Comparison of ENCODE assay signal across 8 mouse cellular contexts in genomic region chr6:113307481-113308121, GRCm38 (mm10). TPM values are rescaled to one million over a fixed set of nuclear protein-coding genes. Genes with fewer than 3 reads are reported as not detected.
DNase-seq lines count a peak whose midpoint lies in the region; ATAC-seq and TF ChIP-seq lines count a peak whose summit lies in the region.

No protein-coding gene starts in this region.

- peak overlapping the region; percentile 84 for H3K4me3 ChIP-seq in cortical plate, adult 2 months (ENCODE audit: insufficient read depth, low read length)
- peak overlapping the region; percentile 87 for H3K4me3 ChIP-seq in heart, adult 2 months
- peak overlapping the region; percentile 97 for H3K4me3 ChIP-seq in kidney, adult 2 months (ENCODE audit: insufficient read depth, low read depth, low read length)
- peak overlapping the region; percentile 97 for H3K4me3 ChIP-seq in liver, embryonic 15.5 days (replicated peaks)
- H3K4me3 ChIP-seq in thymus, adult 2 months (ENCODE audit: control insufficient read depth, insufficient read depth, low read length): peak overlapping the region; percentile 74

- ATAC-seq in liver, embryonic 15.5 days (ENCODE audit: insufficient read depth): no peak

- peak overlapping the region; percentile 93 for H3K9ac ChIP-seq in heart, adult 2 months (ENCODE audit: low read depth, low read length)
- peak overlapping the region; percentile 99 for H3K9ac ChIP-seq in liver, embryonic 15.5 days

- DNase-seq in 3T3-L1 (ENCODE audit: low read depth, low spot score) (peak; percentile 66), MN1 (ENCODE audit: low spot score) (peak; percentile 58)
- peak; percentile 66 for DNase-seq in heart, adult 2 months
- peak; percentile 52 for DNase-seq in kidney, adult 2 months
- DNase-seq in naive thymus-derived CD4-positive, alpha-beta T cell, adult 2 months (ENCODE audit: low read depth): peak; percentile 64
- peak; percentile 57 for DNase-seq in thymus, adult 2 months

- H3K36me3 ChIP-seq in heart, adult 2 months (ENCODE audit: control insufficient read depth, insufficient read depth, low read length): peaks cover 12% of the 10 kb centered on the region
- no peaks in the 10 kb centered on the region; the same call in 1 of the 2 replicates for H3K36me3 ChIP-seq in kidney, adult 2 months (ENCODE audit: control insufficient read depth, insufficient read depth, low read length)
- H3K36me3 ChIP-seq in liver, embryonic 15.5 days (replicated peaks): peaks cover 29% of the 10 kb centered on the region
- H3K36me3 ChIP-seq in thymus, adult 2 months (ENCODE audit: control insufficient read depth, insufficient read depth, low read length): peaks cover 16% of the 10 kb centered on the region

- under 1% methylated on average over 34 of the region's 34 CpGs for WGBS in heart, adult 2 months
- under 1% methylated on average over 34 of the region's 34 CpGs for WGBS in kidney, adult 2 months
- WGBS in liver, embryonic 15.5 days (ENCODE audit: insufficient replicate concordance): under 1% methylated on average over 28 of the region's 34 CpGs
- WGBS in thymus, adult 2 months: under 1% methylated on average over 34 of the region's 34 CpGs

- no peaks in the 10 kb centered on the region for H3K27me3 ChIP-seq in heart, adult 2 months (ENCODE audit: control insufficient read depth, insufficient read depth, low read length)
- no peaks in the 10 kb centered on the region for H3K27me3 ChIP-seq in kidney, adult 2 months (replicated peaks; ENCODE audit: control insufficient read depth, insufficient read depth, low read length)
- no peaks in the 10 kb centered on the region for H3K27me3 ChIP-seq in liver, embryonic 15.5 days
- H3K27me3 ChIP-seq in thymus, adult 2 months (ENCODE audit: control insufficient read depth, insufficient read depth, low read length): no peaks in the 10 kb centered on the region

- intact Hi-C loops in heart, adult 2 months (cut with DNase I): loop anchor here (1.0 to 5.0 kb wide), 3 partner anchors 19 to 260 kb away; partner anchors contain the start of genes Arpc4, Ogg1 and Thumpd3

- peaks cover 5% of the 10 kb centered on the region; the same call in 1 of the 2 replicates for H3K4me1 ChIP-seq in cortical plate, adult 2 months (ENCODE audit: control insufficient read depth, insufficient read depth, low read length)
- peaks cover 7% of the 10 kb centered on the region for H3K4me1 ChIP-seq in heart, adult 2 months (ENCODE audit: control insufficient read depth, insufficient read depth, low read length)
- H3K4me1 ChIP-seq in kidney, adult 2 months (ENCODE audit: control insufficient read depth, insufficient read depth, low read length): peaks cover 5% of the 10 kb centered on the region; the same call in 1 of the 2 replicates
- H3K4me1 ChIP-seq in liver, embryonic 15.5 days (replicated peaks): peaks cover 31% of the 10 kb centered on the region
- peaks cover 8% of the 10 kb centered on the region for H3K4me1 ChIP-seq in thymus, adult 2 months (replicated peaks; ENCODE audit: control insufficient read depth, insufficient read depth, low read length)

- H3K27ac ChIP-seq in cortical plate, adult 2 months (ENCODE audit: insufficient read depth, low read length): peak overlapping the region; percentile 99
- H3K27ac ChIP-seq in heart, adult 2 months: peak overlapping the region; percentile 99
- peak overlapping the region; percentile 100 for H3K27ac ChIP-seq in kidney, adult 2 months (ENCODE audit: insufficient read depth, low read depth, low read length)
- peak overlapping the region; percentile 98 for H3K27ac ChIP-seq in liver, embryonic 15.5 days (replicated peaks)
- H3K27ac ChIP-seq in thymus, adult 2 months (ENCODE audit: control insufficient read depth, insufficient read depth, low read length): peak overlapping the region; percentile 58; the same call in 1 of the 2 replicates

- no peak for TF ChIP-seq EP300 in heart, adult 2 months (IDR thresholded peaks at IDR 0.05; ENCODE audit: insufficient read depth, low read depth, low read length)

- H3K9me3 ChIP-seq in liver, embryonic 15.5 days (replicated peaks): no peaks in the 10 kb centered on the region

- TF ChIP-seq CTCF in cortical plate, adult 2 months (IDR thresholded peaks at IDR 0.05; ENCODE audit: extremely low read depth, insufficient read depth, low read length): no peak
- no peak for TF ChIP-seq CTCF in heart, adult 2 months (IDR thresholded peaks at IDR 0.05)
- TF ChIP-seq CTCF in kidney, adult 2 months (conservative IDR thresholded peaks at IDR 0.05; ENCODE audit: insufficient read depth, insufficient read length, low read depth, low read length): no peak
- no peak for TF ChIP-seq CTCF in thymus, adult 2 months (IDR thresholded peaks at IDR 0.05; ENCODE audit: borderline replicate concordance, control insufficient read depth, extremely low read depth, insufficient read depth, low read length, poor library complexity)

- peaks cover 8% of the 10 kb centered on the region for H3K79me2 ChIP-seq in heart, adult 2 months (replicated peaks; ENCODE audit: control insufficient read depth, insufficient read depth, low read length)

- no peak for TF ChIP-seq POLR2A in cortical plate, adult 2 months (IDR thresholded peaks at IDR 0.05; ENCODE audit: extremely low read depth, insufficient read depth, low read length)
- TF ChIP-seq POLR2A in heart, adult 2 months (IDR thresholded peaks at IDR 0.05; ENCODE audit: insufficient read depth, low read depth, low read length): no peak
- no peak for TF ChIP-seq POLR2A in kidney, adult 2 months (IDR thresholded peaks at IDR 0.05; ENCODE audit: low read depth, low read length)
- no peak for TF ChIP-seq POLR2A in thymus, adult 2 months (IDR thresholded peaks at IDR 0.05; ENCODE audit: control insufficient read depth, extremely low read depth, insufficient read depth, low read length, poor library complexity)

- H3K4me2 ChIP-seq in liver, embryonic 15.5 days: peak overlapping the region; percentile 86

RNA-seq across cellular contexts. Expression of gene Brpf1, which starts 0.7 kb away (rescaled TPM):
- 24.2 and 26.6 TPM in 2 replicates for polyA plus RNA-seq in cortical plate, adult 2 months (2012; rRNA removed)
- total RNA-seq in heart, adult 2 months (2021): 10 to 100 TPM; 11.0 to 14.4 TPM
- 9.9 and 12.8 TPM in 2 replicates for polyA plus RNA-seq in heart, adult 2 months (2012; rRNA removed)
- polyA plus RNA-seq in kidney, adult 2 months (2012; rRNA removed): 13.2 and 13.5 TPM in 2 replicates
- 7.8 and 10.3 TPM in 2 replicates for polyA plus RNA-seq in liver, embryonic 15.5 days (2015; fragmentation: Nextera tagmentation; extraction: Ambion mirVana)
- 65.7 and 66.2 TPM in 2 replicates for polyA plus RNA-seq in thymus, adult 2 months (2012; rRNA removed)

RNA-seq across cellular contexts. Expression of gene Ogg1, which starts 19.2 kb away (rescaled TPM):
- polyA plus RNA-seq in cortical plate, adult 2 months (2012; rRNA removed): 13.7 and 14.3 TPM in 2 replicates
- total RNA-seq in heart, adult 2 months (2021): 1 to 10 TPM; 5.0 to 5.7 TPM
- polyA plus RNA-seq in heart, adult 2 months (2012; rRNA removed): 10.2 and 10.3 TPM in 2 replicates
- polyA plus RNA-seq in kidney, adult 2 months (2012; rRNA removed): 16.4 and 19.4 TPM in 2 replicates
- 5.2 and 5.4 TPM in 2 replicates for polyA plus RNA-seq in liver, embryonic 15.5 days (2015; fragmentation: Nextera tagmentation; extraction: Ambion mirVana)
- 23.1 and 23.4 TPM in 2 replicates for polyA plus RNA-seq in thymus, adult 2 months (2012; rRNA removed)

RNA-seq across cellular contexts. Expression of gene Cpne9, which starts 25.5 kb away (rescaled TPM):
- 136 and 163 TPM in 2 replicates for polyA plus RNA-seq in cortical plate, adult 2 months (2012; rRNA removed)
- under 1 TPM in 1 of 2 experiments, not detected in 1; 0.09 TPM for total RNA-seq in heart, adult 2 months (2021)
- 0.02 and 0.12 TPM in 2 replicates for polyA plus RNA-seq in heart, adult 2 months (2012; rRNA removed)
- 0.15 and 1.3 TPM in 2 replicates for polyA plus RNA-seq in kidney, adult 2 months (2012; rRNA removed)
- polyA plus RNA-seq in liver, embryonic 15.5 days (2015; fragmentation: Nextera tagmentation; extraction: Ambion mirVana): not detected in 2 replicates
- polyA plus RNA-seq in thymus, adult 2 months (2012; rRNA removed): 0.65 and 1.5 TPM in 2 replicates

RNA-seq across cellular contexts. Expression of gene Camk1, which starts 36.2 kb away (rescaled TPM):
- polyA plus RNA-seq in cortical plate, adult 2 months (2012; rRNA removed): 119 and 123 TPM in 2 replicates
- 10 to 100 TPM; 63.0 to 68.2 TPM for total RNA-seq in heart, adult 2 months (2021)
- 74.8 and 98.0 TPM in 2 replicates for polyA plus RNA-seq in heart, adult 2 months (2012; rRNA removed)
- polyA plus RNA-seq in kidney, adult 2 months (2012; rRNA removed): 57.8 and 63.2 TPM in 2 replicates
- polyA plus RNA-seq in liver, embryonic 15.5 days (2015; fragmentation: Nextera tagmentation; extraction: Ambion mirVana): 18.2 and 21.1 TPM in 2 replicates
- 12.6 and 18.3 TPM in 2 replicates for polyA plus RNA-seq in thymus, adult 2 months (2012; rRNA removed)

Comparison
In these comparisons a context has a peak if more than half of its experiments do, and no peak if none do; other contexts are left out.
1. RNA of gene Cpne9, which starts 25.5 kb away (polyA plus RNA-seq): 136 to 163 TPM in cortical plate, adult 2 months; 0.15 to 1.3 TPM in kidney, adult 2 months, 0.65 to 1.5 TPM in thymus, adult 2 months, 0.02 to 0.12 TPM in heart, adult 2 months and not detected in liver, embryonic 15.5 days; every median in the first group is over 10 times any median in the second.
2. Peak in every context shown above with its lines, with median percentiles within 50 percentile points of each other: DNase-seq, H3K27ac ChIP-seq and H3K4me3 ChIP-seq.